Mouse (Mus musculus): Measurements from ENCODE around the gene Ikzf1. TPM values are rescaled to one million over a fixed set of nuclear protein-coding genes. Genes with fewer than 3 reads are reported as not detected.

The Ikzf1 gene
- polyA plus RNA-seq, 1 experiment from 2014 or later: 3.2 TPM

DNA sequence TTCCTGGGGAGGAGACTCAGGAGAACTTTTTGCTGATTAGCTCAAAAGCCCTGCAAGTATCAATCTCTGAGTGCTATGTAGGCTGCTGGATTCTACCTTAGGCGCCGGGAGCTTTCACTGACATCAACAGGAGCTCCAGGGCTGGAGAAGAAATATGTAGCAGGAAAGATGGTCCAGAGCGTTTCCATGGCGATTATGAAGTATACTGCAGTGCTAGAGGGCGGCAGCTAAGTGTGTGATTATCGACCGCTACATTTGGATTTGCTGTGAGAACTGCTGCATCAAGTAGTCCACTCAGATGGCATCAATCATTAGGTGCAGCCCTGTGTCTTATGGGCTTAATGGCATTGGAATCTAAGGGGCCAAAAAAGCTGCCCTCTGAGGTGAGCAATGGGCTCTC is 7.6 kb upstream of the Ikzf1 start:
- H3K4me1 ChIP-seq: no peaks in the 10 kb centered on the region
- H3K27ac ChIP-seq: no peak overlapping the region
- ATAC-seq (ENCODE audit: borderline replicate concordance, extremely low read depth, low FRiP score, low TSS enrichment): no peak
- H3K4me2 ChIP-seq: no peak overlapping the region
- WGBS: 75% methylated on average over 7 of the region's 7 CpGs
- no peaks in the 10 kb centered on the region for H3K27me3 ChIP-seq
- no peak overlapping the region for H3K4me3 ChIP-seq
- H3K9ac ChIP-seq: no peak overlapping the region
- H3K9me3 ChIP-seq: no peaks in the 10 kb centered on the region
- H3K36me3 ChIP-seq: no peaks in the 10 kb centered on the region

DNA sequence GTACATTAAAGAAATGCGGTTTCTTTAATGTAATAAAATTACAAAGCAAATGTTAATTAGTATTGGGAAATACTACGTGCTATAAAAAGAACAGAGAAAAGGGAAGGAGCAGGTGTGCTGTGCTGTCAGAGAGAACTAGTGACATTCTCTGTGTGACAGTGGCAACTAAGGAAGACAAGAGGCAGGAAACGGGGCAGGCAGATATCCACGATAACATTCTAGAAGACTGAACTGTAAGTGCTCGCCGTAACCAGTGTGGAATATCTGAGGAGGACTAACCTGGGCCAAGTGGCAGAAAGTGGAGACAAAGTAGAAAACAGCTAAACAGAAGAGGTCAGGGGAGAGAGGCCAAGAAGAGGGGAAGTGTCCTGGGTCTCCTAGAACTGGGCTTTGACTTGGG is 5.8 kb upstream of the Ikzf1 start:
- ATAC-seq (ENCODE audit: borderline replicate concordance, extremely low read depth, low FRiP score, low TSS enrichment): no peak
- Histone ChIP-seq H3K9ac (no peak overlapping the region), H3K27me3 (peaks cover 14% of the 10 kb centered on the region), H3K4me1 (no peaks in the 10 kb centered on the region), H3K4me2 (no peak overlapping the region), H3K36me3 (no peaks in the 10 kb centered on the region), H3K27ac (no peak overlapping the region), H3K4me3 (no peak overlapping the region), H3K9me3 (no peaks in the 10 kb centered on the region)
- 70% methylated on average over 6 of the region's 6 CpGs for WGBS

DNA sequence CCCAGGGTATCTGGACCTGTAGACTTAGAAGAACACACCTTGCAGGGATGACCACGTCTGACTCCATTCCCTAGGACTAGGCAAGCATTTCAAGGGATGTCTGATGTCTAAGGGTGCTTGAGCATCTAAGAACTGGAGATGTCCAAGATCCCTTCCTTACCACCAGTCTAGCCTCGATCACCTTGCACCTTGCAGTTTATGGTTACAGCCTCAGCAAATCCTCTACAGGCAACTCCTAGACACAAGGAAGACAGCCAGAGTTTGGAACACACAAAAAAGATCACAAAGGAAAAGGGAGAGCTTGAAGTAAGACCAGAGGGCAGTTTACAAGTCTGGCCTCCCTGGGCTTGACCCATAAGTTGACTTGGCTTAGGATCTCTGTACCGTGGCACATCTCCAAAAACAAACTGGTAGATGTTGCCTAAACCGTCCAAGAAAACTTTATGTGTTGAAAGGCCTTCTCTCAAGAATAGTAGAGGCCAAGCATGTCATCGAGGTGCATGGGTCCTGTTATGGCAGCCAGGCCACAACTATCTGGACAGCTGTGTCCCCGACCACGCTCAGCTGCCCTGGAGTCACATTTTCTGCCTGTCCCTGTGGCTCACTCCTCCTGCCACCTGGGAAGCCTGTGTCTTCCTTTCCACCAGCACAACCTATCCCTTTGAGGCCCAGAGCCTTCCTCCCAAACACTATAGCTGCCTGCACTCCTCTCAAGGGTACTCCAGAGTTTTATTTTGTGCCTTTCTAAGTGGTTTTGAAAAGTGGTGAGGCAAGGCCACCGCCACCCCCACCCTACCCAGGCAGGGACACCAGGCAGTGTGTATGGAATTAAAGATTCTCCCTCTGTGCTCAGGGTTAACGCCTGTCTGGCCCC is 510 bp upstream of the Ikzf1 start:
- peak; percentile 50; the same call in 1 of the 2 replicates for ATAC-seq (ENCODE audit: borderline replicate concordance, extremely low read depth, low FRiP score, low TSS enrichment)
- Histone ChIP-seq H3K4me3 (peak overlapping the region; percentile 65; the same call in 1 of the 2 replicates), H3K4me2 (peak overlapping the region; percentile 99), H3K9ac (no peak overlapping the region), H3K4me1 (peaks cover 16% of the 10 kb centered on the region; the same call in 1 of the 2 replicates), H3K9me3 (no peaks in the 10 kb centered on the region), H3K27me3 (peaks cover 57% of the 10 kb centered on the region), H3K36me3 (no peaks in the 10 kb centered on the region), H3K27ac (no peak overlapping the region)
- 64% methylated on average over 9 of the region's 9 CpGs for WGBS

DNA sequence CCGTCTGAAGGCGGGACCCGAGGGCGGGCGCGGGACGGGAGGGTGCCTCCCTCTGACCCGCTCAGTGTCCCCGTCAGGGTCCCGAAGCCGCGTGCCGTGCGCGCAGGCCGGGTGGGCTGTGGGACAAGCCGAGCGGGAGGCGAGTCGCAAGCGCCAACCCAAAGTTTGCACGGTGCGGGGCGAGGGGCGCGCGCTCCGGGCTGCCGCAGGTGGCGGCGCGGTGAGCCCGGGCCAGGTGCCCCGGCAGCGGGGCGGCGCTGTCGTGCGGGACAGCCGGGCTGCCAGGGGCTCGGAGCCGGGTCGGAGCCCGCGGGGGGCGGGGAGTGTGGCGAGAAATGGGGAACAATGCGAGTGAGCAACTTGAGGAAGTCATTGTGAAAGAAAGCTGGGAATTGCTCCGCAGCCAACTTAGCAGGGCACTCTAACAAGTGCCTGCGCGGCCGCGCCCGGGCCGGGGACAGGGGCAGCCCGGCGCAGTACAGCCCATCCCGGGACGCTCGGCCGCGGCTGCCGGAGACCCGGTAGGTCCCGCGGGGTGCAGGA is 1.1 kb downstream of the Ikzf1 start:
- Histone ChIP-seq H3K4me1 (peaks cover 16% of the 10 kb centered on the region; the same call in 1 of the 2 replicates), H3K9ac (peak overlapping the region; percentile 47), H3K27me3 (peaks cover 57% of the 10 kb centered on the region), H3K9me3 (no peaks in the 10 kb centered on the region), H3K4me3 (peak overlapping the region; percentile 65), H3K4me2 (peak overlapping the region; percentile 99), H3K36me3 (no peaks in the 10 kb centered on the region), H3K27ac (0 out of 2 replicates have a peak overlapping the region, but pooled peaks have one; percentile 15)
- ATAC-seq (ENCODE audit: borderline replicate concordance, extremely low read depth, low FRiP score, low TSS enrichment): peak; percentile 79
- WGBS: under 1% methylated on average over 52 of the region's 66 CpGs

DNA sequence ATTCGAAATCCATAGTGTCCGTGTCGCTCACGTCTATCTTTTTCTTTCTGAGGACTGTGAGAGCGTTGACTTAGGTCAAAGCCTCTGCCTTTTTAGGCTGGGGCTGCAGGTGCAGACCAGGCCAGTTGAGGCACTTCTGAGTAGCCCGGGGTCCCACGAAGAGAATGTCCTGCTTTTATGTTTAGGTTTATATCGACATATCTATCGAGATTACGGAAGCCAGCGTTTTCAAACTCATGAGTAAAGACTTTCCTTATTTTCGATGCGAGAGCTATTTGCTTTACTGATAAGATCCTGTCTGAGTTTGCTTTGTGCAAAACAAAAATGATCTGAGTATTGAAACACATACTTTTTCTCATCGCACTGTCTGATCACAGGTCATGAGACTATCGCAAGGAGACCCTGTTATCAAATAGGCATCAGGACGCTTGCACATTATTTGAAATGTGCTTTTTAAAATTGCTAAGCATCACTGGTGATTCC is 1.8 kb downstream of the Ikzf1 start:
- ATAC-seq (ENCODE audit: borderline replicate concordance, extremely low read depth, low FRiP score, low TSS enrichment): no peak
- WGBS: 9% methylated on average over 16 of the region's 16 CpGs
- Histone ChIP-seq H3K36me3 (no peaks in the 10 kb centered on the region), H3K9me3 (no peaks in the 10 kb centered on the region), H3K9ac (no peak overlapping the region), H3K4me1 (peaks cover 16% of the 10 kb centered on the region; the same call in 1 of the 2 replicates), H3K4me2 (peak overlapping the region; percentile 99), H3K27ac (no peak overlapping the region), H3K27me3 (peaks cover 57% of the 10 kb centered on the region), H3K4me3 (peak overlapping the region; percentile 65)

DNA sequence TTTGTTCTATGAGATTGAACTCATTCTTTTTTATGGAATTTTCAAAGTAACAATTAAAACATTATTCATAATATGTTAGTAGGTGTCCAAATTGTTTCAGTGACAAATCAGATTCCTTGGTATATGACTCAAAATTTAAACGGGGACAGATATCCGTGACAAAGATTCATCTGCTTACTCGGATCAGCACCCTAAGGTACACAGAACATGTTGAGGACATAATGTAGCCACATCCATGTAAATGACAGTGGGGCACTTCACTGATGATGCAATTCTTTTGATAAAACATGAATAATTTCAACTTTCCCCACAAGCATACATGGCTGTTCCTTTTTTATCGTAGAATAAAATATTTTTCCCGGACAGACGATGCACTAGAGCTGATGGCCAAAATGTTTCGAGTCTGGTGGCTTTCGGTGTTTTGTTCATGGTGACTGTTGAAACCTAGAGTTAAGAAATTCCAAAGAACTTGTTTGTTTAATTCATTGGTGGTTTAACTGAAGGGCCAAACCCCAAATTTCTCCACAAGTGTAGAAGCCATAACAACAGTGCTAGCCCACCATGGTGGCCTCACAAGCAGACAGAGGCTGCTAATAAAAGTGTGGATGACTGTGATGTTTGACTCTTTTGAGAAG is 2.9 kb downstream of the Ikzf1 start:
- no peak for ATAC-seq (ENCODE audit: borderline replicate concordance, extremely low read depth, low FRiP score, low TSS enrichment)
- no peaks in the 10 kb centered on the region for H3K36me3 ChIP-seq
- no peak overlapping the region for H3K4me2 ChIP-seq
- WGBS: 89% methylated on average over 8 of the region's 8 CpGs
- H3K9ac ChIP-seq: no peak overlapping the region
- peaks cover 54% of the 10 kb centered on the region for H3K27me3 ChIP-seq
- H3K4me3 ChIP-seq: no peak overlapping the region
- peaks cover 16% of the 10 kb centered on the region; the same call in 1 of the 2 replicates for H3K4me1 ChIP-seq
- H3K27ac ChIP-seq: no peak overlapping the region
- H3K9me3 ChIP-seq: no peaks in the 10 kb centered on the region

DNA sequence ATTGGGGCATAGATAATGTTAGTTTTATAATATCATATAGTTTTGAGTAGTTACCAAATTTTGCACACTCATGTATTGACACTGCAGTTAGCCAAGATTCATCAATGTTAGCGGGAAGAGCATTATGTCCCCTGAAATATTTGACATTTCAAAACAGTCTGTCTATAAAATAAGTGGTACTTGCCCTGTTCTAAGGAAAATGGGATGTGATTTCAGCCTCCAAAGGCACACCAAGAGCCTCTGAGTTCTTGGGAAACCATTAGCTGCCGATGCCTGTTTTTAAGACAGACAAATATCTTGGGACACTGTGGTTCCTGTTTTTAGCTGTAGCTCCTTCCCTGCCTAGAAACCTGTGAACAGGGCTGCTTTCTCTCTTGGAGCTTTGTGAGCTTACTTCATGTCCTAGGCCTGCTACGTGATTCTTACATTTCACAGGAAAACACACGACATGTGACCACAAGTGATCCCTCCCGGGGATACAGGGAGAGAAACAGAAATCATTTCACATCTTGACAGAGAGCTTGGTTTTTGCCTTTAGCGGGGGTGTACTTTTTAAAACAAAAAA is 4.0 kb downstream of the Ikzf1 start:
- peaks cover 16% of the 10 kb centered on the region; the same call in 1 of the 2 replicates for H3K4me1 ChIP-seq
- WGBS: 72% methylated on average over 6 of the region's 6 CpGs
- H3K4me2 ChIP-seq: no peak overlapping the region

DNA sequence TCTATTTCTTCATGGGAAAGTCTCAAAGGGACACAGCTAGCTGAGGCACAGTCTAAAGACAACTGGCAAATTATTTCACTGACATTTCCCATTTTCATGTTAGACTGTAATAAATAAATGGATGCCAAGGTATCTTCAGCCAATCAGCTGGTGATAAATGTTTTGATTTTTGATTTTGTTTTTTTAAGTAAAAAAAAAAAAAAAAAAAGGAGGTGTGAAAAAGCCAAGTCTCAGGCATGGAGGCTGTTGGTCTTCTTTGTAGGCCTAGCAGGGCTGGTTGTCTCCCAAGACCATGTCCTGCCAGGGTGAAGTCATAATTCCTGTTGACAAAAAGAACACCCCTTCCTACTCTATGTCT is 4.9 kb downstream of the Ikzf1 start:
- Histone ChIP-seq H3K9ac (no peak overlapping the region), H3K36me3 (no peaks in the 10 kb centered on the region), H3K27ac (no peak overlapping the region), H3K4me1 (peaks cover 16% of the 10 kb centered on the region; the same call in 1 of the 2 replicates), H3K9me3 (no peaks in the 10 kb centered on the region), H3K4me3 (no peak overlapping the region), H3K27me3 (peaks cover 37% of the 10 kb centered on the region), H3K4me2 (no peak overlapping the region)
- no peak for ATAC-seq (ENCODE audit: borderline replicate concordance, extremely low read depth, low FRiP score, low TSS enrichment)

More for the DNA sequence above, 4.0 kb downstream of the Ikzf1 start:
- Histone ChIP-seq H3K27ac (no peak overlapping the region), H3K36me3 (no peaks in the 10 kb centered on the region), H3K9ac (no peak overlapping the region), H3K9me3 (no peaks in the 10 kb centered on the region), H3K27me3 (peaks cover 45% of the 10 kb centered on the region), H3K4me3 (no peak overlapping the region)
- no peak for ATAC-seq (ENCODE audit: borderline replicate concordance, extremely low read depth, low FRiP score, low TSS enrichment)

DNA sequence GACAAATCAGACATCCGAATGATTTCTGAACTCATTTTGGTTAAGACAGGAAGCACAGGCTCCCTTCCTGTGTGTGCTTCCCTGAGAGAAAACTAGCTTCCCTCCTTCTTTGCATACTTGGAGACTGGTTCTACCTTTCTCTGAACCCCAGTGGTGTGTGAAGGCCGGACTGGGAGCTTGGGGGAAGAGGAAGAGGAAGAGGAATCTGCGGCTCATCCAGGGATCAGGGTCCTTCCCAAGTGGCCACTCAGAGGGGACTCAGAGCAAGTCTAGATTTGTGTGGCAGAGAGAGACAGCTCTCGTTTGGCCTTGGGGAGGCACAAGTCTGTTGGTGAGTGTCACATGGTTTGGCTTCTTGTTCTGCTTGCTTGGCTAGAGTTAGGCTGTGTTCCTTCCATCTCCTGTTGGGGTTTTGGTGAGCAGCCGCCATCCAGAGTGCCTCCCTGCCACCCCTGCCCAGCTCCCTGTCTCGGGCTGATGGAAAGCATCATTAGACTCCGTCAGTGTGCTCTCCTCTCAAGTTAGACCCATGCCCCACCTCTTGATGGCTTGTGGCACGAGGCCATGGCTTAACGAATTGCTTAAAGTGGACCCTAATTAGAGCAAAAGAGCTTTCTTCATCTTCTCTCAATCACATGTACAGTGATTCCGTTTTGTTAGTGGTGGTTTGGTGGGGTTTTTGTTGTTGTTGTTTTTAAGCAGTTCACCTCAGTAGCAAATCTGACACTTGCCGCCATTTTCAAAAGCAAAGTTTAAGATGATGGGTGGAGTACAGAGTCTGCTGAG is 5.4 kb downstream of the Ikzf1 start:
- no peaks in the 10 kb centered on the region for H3K36me3 ChIP-seq
- no peak overlapping the region for H3K27ac ChIP-seq
- H3K4me2 ChIP-seq: no peak overlapping the region
- no peaks in the 10 kb centered on the region for H3K9me3 ChIP-seq
- no peak overlapping the region for H3K9ac ChIP-seq
- no peak for ATAC-seq (ENCODE audit: borderline replicate concordance, extremely low read depth, low FRiP score, low TSS enrichment)
- H3K27me3 ChIP-seq: peaks cover 31% of the 10 kb centered on the region
- 73% methylated on average over 11 of the region's 11 CpGs for WGBS
- H3K4me1 ChIP-seq: peaks cover 15% of the 10 kb centered on the region; the same call in 1 of the 2 replicates
- H3K4me3 ChIP-seq: no peak overlapping the region

DNA sequence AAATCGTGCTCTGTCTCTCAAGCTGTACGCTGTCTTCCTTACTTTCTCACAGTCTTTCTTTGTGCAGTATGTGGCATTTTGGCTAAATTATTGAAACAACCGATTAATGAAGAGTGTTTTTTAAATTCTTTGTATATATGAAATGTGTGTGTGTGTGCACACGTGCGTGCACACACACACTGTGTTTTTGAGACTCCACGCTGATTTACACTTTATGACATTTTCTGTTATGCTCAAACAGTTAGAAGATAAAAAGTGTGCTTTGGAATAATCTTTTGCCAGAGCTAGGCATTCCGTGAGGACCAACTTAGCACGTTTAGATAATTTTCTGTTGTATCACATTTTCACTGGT is 6.0 kb downstream of the Ikzf1 start:
- Histone ChIP-seq H3K4me1 (peaks cover 12% of the 10 kb centered on the region; the same call in 1 of the 2 replicates), H3K27ac (no peak overlapping the region), H3K36me3 (no peaks in the 10 kb centered on the region), H3K4me3 (no peak overlapping the region), H3K9me3 (no peaks in the 10 kb centered on the region), H3K27me3 (peaks cover 25% of the 10 kb centered on the region), H3K9ac (no peak overlapping the region), H3K4me2 (no peak overlapping the region)
- ATAC-seq (ENCODE audit: borderline replicate concordance, extremely low read depth, low FRiP score, low TSS enrichment): no peak
- 85% methylated on average over 8 of the region's 8 CpGs for WGBS
